Mouse (Mus musculus): ENCODE data around the gene Umad1.

- TF ChIP-seq CTCF (IDR thresholded peaks at IDR 0.05; ENCODE audit: low read depth) (no peak), EP300 (IDR thresholded peaks at IDR 0.05; ENCODE audit: low read depth) (no peak)
These were observed 161.1 kb downstream of the Umad1 start for GRCm38 (mm10) chr6:8420187-8420503.
